Mouse (Mus musculus) layer of hippocampus, adult 9-10 months (tissue): ENCODE data around the gene Ssr2.
A peak's percentile ranks its signal among the peaks of the same experiment; 100 is the strongest.
"Not testable (repeated sequence)": the region's sequence is repeated elsewhere in the genome, so short reads cannot be mapped to it uniquely, and the experiment has no call there.

Experiments used
- DNase-seq: peaks from one replicate; pipeline ENCODE4 v3.0.0; 2022; ENCODE audit warnings: low spot score

Gene Ssr2

DNA sequence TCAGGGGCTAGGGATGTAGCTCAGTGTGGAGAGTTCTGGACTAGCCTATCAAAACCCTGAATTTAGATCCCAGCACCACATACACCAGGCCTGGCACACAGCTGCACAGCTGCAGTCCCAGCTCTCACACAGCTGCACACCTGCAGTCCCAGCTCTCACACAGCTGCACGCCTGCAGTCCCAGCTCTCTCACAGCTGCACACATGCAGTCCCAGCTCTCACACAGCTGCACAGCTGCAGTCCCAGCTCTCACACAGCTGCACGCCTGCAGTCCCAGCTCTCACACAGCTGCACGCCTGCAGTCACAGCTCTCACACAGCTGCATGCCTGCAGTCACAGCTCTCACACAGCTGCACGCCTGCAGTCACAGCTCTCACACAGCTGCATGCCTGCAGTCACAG is 20.9 kb downstream of the Ssr2 start:
- not testable (repeated sequence) for DNase-seq

DNA sequence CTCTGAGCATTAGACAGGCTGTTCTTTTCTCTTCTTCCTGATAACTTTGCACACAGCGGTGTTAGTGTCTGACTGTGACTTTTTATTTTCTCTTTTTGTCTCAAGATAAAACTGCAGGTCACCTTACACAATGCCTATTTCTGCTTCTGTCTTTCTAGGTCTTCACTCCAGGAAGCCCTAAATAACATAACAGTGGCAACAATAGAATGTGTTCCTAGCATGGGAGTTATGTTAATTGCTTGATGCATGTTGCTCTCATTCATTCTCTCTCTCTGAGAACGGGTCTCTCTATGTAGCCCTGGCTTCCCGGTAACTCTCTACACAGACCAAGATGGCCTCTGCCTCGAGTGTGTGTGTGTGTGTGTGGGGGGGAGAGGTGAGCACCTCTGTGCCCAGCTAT is 26.8 kb downstream of the Ssr2 start:
- DNase-seq, result no peak

DNA sequence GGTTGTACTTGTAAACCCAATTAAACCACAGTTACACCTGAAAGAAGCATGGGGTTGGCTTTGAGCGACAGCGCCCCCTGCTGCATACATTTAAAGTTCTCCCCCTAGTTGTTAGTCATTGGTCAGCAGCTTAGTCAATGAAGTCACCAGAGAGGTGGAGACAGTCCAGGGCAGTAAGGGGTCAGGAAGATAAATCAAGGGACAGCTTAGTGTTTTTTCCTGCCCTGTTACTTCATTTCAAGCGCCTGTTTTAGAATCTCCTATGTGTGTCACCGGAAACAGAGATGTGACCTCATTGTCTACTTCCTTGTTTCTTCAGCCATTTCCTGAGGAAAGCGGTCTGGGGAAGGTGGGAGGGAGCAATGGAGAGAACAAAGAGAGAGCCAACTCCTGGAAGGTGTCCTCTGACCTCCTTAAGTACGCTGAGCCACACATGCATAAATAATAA is 28.1 kb downstream of the Ssr2 start:
- no peak for DNase-seq

DNA sequence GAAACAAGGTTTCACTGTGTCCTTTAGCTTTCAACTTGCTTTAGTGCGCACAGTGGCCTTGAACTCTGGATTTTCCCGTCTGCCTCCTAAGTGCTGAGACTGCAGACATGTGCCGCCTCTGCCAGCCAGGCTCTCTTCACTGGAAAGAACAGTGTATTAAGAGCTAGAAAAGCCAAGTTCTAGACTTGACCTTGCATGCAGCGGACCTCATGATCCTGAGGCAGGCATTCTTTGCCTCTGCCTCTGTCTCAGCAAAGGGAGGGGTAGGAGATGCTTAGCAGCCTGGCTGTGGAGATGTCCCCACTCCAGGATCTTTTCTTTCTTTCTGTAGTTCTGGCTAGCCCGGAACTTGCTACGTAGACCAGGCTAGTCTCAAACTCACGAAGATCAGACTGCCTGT is 29.2 kb downstream of the Ssr2 start:
- DNase-seq, result no peak

DNA sequence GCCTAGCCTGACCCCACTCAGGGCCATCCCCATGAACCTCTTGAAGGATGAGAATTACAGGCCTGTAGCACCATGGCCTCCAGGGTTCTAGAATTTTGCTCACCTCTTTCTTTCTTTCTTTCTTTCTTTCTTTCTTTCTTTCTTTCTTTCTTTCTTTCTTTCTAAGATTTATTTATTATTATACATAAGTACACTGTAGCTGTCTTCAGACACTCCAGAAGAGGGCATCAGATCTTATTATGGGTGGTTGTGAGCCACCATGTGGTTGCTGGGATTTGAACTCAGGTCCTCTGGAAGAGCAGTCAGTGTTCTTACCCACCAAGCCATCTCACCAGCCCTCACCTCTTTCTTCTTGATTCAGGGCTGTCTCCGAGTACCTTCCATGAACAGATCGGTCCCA is 30.0 kb downstream of the Ssr2 start, which contains the start of gene Arhgef2:
Arhgef2 (plus strand) TSS at position 301 of the 400 bp plus-strand sequence.
- not testable (repeated sequence) for DNase-seq

DNA sequence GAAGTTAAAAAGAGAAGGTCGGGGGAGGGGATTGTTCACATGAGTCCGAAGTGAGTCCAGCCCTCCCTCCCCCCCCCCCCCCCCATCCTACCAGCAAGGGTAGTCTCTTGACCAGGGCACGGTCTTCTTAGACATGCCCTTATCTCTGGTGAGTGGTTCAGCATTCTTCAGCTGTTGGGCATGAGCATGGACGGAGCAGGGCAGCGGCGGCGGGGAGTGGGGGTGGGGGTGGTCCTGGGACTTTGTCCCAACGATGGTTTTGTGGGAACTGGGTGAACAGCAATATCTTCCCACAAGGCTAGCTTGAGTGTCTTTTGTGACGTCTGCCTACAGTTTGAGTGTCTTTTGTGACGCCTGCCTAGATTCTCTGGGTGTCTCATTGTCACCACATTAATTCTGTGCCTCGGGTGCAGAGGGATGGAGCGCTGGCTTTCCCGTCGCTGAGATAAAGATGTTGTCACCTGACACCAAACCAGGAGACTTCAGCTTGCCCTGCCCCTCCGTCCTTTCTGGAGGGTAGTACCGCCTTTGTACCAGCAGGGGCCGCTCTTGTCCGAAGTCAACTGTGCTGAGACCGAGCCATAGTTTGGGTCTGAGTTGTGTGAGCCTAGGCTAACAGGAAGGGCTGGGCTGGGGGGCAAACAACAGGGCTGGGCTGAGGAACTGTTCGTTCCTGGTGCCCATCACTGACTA is 31.5 kb downstream of the Ssr2 start:
- DNase-seq, result peak; percentile 90

DNA sequence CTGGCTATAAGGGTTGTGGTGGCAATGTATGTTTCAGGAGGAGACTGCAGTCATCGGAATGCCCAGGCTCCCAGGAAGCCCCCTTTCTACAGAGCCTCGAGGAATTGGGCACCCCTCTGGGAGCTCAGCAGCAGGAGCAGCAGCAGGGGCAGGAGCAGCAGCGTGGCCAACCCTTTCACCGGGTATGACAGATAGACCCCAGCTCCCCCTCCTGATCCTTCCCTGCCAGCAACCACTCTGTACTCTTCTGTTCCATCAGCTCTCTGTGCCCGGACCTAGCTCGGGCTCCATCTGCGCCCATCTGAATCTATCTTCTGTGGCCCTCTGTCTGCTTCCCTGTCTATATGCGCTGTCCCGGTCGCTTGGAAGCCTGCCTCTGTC is 32.1 kb downstream of the Ssr2 start:
- DNase-seq, result no peak

DNA sequence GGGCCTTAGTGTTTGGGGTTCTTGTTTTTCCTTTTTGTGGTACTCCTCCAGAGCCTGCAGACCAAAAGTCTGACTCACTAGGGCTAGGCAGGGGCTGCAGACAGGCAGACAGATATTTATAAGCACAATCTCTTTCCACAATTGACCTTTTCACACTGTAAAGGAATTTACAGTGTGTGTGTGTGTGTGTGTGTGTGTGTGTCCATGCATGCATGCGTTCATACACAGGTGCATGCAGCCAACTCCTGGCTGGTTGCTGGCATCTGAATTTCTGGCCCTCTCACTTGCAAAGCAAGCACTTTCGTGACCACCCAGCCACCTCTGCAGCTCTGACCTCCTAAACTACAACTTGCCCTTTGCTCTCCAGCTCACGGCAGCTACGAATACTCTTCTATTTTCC is 33.4 kb downstream of the Ssr2 start:
- no peak for DNase-seq

DNA sequence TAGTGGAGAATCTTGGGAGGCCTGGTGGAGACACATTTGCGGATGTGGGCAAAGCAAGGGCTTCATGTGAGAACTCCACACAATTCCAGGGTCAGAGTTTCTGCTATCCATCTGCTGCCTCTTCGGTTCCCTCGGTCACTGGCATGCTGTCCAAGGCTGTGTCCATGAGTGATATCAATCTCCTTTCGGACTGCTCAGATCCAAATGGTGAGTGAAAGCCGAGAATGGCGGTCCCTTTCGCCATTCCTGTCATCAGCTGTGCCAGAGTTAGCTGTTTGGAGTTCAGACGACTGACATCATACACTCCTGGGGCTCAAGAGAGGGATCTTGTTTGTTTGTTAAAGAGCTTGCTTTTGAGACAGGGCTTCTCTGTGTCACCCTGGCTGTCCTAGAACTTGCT is 38.7 kb downstream of the Ssr2 start:
- no peak for DNase-seq

DNA sequence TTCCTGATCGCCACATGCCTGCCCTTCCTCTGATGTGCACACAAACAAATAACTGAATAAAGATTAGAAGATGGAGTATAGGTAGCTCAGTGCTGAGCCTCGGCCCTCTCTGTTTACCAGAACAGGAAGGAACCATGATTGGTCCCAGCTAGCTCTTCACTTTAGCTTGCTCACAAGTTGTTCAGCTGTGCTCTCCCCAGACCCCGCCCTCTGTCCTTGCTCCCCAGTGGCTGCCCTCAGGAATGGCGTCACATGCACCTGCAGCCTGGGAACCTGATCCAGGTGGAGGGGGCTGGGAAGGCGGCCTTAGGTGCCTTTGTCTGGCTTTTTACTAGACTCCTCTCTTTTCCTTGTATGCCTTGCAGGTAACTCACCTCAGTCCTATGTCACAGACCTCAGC is 39.4 kb downstream of the Ssr2 start:
- DNase-seq, result no peak

DNA sequence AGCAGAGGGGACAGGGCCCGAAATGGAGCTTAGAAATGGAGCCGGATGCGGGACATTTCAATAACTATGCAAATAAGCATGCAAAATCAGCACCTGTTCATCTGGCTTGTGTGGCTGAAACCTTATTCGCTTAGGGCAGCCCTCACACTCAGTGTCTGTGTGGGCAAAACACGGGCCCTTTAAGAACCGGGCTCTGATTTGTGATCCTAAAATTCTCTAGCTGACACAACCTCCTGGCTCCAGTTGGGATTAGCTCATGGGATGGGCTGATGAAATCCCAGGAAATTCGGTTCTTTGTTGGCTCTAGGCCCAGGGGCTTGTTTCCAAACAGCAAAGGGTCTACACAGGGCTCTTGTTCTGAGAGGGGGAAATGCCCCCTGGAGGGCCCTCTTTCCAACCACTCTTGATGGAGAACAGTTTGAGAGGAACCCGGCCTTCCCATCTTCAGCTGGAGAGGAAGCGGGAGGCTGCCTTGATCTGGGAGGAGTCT is 40.3 kb downstream of the Ssr2 start:
- DNase-seq, result no peak

DNA sequence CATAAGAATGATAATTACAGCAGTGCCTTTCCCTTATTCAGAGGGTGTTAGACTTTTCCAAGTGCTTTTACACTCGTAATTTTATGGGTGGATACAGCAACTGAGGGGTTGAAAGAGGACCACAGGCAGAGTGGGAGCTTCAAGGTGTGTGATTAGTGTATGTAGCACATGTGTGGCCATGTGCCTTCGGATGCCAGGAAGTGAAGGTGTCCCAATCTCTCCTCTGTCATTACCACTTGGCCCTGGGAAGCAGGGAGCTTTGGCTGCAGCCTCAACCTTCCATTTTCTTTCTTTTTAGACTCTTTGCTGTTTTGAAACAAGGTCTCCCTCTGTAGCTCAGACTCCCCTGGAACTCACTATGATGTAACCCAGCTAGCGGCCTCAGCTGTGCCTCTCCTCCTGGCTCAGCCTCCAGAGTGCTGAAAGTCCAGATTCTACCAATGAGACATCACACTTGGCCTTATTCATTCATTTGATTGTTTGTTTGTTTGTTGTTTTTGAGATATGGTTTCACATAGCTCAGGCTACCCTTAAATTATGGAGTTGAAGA is 41.4 kb downstream of the Ssr2 start:
- DNase-seq, result no peak

DNA sequence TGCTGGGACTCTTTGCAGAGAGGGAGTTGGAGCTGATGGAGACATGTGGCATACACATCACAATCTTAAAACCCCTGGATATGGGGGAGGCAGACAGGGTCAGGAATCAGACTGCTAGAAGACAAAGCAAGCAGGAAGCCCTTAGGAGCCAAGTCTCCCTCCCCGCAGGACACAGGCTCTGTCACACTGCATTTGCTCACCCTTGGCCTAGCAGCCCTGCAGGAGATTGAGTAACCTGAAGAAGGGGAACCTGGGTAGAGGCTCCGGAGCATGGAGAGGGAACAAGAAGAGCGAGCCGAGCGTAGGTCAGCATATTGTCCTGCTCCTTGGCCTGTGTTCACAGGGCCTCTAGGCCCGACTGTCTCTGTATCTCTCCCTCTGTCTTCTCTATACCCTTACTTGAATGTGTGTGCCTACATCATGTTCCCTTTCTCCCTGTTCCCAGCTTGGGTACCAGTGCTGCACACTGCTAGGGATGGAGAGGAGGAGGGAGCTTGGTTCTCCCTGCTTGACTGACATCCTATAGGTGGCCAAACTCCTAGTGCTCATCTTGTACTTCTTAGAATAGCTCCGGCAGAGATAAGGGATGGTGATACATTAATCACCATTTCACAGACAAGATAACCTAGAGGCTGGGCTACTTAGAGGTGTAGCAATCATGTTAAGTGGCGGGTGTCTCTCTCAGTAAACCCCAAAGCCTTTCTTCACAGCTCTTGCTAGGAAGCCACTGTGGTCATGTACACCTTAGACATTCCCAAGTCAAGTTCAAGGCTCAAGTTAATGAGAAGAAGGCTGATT is 42.6 kb downstream of the Ssr2 start:
- no peak for DNase-seq

DNA sequence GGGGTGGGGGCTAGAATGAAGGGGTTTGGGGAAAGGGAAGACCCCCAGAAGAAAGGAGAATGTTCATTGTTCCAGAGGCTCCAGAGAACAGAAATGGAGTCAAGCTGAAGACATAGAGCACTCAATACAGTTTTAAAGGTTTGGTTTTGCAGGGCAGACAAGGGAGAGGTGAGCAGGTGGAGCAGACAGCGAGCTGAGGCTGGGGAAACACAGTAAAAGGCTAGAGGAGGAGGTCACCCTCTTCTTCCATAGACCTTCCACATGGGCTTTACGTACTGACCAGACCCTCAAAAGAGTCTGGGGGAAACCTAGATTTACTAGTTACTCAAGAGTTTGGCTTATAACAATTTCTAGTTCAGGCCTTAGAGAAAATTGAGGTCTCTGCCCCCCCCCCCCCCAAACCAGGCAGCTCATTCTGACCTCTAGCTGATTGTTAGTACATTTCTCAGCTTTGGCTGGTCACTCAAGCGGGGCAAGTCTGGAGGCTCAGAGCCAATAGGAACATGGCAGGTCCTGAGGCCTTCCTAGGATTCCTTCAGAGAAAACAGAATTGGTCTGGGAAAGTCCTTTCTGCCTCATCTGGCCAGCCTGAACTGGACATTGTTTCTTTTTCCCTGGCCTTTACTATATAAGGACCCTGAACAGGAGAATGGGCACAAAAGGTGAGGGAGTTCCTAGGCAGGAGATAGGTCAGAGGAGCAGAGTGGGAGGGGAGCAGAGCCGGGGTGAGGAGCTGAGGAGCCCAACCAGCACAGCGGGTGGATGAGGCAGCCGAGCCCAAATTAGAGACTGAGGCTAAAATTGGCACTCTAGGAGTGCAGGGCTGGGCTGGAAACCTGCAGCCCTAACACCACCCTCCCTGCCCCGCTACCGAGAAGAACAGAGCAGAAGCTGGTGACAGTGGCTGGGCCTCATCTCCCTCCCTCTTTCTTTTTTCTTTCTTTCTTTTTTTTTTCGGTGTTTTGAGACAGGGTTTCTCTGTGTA is 43.7 kb downstream of the Ssr2 start:
- DNase-seq, result no peak

DNA sequence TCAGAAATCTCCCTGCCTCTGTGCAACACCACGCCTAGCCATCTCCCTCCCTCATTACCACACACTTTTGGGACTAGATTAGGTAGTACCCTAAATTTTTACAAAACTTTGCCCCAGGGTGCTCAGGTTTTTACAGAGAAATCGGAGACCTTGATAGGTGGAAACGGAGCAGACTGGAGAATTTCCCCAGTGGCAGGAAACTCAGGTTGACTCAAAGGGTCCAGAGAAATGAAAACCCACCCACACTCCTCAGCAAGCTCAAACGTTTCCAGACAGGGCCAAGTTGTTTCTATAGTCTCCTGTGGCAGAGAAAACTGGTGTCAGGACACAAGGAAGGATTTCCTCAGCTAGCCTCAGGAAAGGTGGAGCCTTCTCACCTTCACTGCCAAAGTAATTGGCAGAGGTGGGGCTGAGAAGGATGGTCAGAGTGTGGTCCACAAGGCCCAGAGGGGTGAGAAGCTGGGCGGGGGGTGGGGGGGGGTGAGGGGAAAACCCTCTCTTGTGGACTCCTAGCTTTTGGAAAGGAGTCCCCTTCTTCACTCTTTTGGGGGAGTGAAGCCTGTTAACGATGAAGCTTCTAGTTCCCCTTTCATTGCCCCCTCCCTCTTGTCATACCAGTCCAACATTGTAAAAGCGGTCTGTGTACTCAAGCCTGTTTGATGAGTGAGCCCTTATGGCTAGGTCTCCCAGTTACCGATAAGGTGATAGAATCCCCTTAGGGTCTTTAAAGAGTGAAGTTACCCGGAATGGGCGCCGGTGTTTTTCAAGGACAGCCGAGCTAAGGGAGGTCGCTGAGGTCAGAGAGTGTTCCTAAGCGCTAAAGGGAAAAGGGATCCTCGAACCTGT is 44.7 kb downstream of the Ssr2 start:
- DNase-seq, result no peak

DNA sequence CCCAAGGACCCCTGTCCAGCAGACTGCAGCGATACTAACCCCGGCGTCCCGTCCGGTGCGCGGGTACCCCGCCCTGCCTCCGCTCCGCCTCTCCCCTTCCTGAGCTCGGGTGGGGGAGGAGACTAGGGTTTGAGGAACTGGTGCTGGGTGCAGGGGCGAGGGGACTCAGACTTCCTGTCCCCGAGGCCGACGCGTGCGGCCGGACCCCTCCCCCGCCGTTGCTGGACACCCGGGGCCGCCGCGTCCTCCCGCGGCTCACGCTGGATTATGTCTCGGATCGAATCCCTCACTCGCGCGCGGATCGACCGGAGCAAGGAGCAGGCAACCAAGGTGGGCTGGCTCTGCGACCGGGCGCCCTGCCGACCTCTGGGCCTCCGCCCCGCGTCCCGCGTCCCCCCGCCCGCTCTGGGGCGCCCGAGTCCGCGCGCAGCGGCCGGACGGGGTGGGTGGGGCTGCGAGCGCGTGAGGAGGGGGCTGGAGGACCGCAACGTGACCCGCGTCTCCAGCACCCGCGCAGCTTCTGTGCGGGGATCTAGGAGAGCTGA is 45.4 kb downstream of the Ssr2 start:
- DNase-seq, result no peak

DNA sequence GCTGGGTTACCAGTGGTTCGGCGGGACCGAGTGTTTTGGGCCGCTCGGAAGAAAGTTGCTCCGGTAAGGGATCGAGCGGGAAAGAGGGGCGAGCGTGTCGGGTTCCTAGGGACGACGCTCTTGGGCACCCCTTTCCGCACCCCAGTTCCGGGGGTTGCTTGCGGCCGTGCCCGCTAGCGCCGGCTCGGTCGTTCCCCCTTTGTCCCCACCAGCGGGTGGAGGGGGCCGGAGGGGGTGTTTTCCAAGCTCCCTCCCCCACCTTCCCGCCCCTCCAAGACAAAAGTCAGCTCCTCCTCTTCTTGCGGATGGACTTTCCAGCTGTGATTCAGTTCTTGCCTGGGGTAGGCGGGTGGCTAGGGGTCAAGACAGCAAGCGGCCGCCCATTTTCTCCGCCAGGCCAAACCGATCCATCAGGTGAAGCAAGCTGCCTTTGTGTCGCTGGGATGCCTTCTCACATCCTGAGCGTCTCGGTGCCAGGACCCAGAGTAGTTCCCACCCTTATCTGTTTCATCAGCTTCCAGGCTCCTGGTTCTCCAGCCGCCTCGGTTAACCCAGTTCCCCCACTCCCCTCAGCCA is 45.9 kb downstream of the Ssr2 start:
- no peak for DNase-seq

DNA sequence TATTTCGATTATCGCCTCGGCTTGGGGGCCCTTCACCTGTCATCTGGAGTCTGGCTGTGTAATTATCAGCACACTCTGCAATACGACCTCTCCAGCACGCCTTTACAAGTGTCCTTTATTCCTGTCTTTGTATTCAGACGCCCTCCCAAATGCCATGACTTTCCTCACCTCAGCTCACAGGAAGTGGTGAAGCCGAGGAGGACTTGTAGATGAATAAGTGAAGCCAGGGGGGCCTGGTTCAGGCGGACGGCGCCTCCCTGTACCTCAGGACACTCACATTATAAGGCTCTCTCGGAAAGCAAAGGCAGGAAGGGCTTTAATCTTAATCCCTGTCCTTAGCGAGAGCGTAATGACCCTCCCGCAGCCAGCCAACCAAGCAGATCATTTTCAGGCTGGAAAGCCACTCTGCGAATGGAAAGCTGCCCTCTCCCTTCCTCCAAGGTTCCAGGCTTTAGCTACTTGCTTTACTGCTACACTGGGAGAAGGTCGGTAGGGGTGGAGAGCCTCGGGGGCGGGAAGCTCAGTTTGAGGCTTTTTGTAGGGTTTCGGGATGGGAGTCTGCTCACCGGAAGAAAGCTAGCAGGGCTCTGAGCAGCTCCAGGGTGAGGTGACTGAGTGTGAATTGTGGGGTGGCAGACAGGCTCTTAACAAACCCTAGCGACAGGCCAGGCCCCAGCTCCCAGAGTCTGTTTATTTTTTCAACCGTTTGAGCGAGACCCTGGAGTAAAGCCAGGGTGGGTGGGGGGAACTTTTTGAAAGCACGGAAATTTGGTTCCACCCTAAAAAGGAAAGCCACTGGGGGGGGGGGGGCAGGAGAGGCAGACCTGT is 46.7 kb downstream of the Ssr2 start:
- no peak for DNase-seq

DNA sequence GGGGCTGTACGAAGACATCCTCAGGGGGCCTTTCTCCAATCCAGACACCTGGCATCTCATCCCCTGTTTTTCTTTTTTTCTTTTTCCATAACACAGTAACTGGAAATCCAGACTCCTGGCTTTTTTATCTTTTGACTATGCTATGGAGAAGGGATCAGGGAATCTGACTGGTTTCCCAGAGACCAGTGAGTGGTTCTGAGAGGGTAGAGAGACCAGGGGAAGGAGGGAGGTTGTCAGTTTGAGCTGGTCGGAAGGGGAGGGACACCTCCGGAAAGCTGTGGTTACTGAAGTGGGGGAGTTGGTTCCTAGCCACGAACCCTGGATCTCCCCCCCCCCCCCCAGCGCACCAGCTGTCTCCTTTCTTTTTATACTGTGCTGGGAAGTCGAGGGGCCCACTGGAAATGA is 47.3 kb downstream of the Ssr2 start:
- DNase-seq, result no peak
